Mouse (Mus musculus): ENCODE measurements around the gene Lingo2. TPM values are rescaled to one million over a fixed set of nuclear protein-coding genes. Genes with fewer than 3 reads are reported as not detected.

Gene Lingo2
- total RNA-seq (2021) = under 1 TPM in 1 of 2 experiments, not detected in 1; 0.23 TPM
- long read RNA-seq, experiment 1 = 0 reads
- long read RNA-seq, experiment 2 = 0 reads

GRCm38 (mm10) chr4:36951150-36951954 is at the start of gene Lingo2:
Gene Lingo2 (minus strand): TSS chr4:36951747.
- DNase-seq (ENCODE audit: low spot score in 2 of 2) = peak; percentile 15 to 17

- no peak for DNase-seq (ENCODE audit: low spot score in 2 of 2)
Measured at GRCm38 (mm10) chr4:36973358-36973757, 21.8 kb upstream of the Lingo2 start.

- no peak for DNase-seq (ENCODE audit: low spot score in 2 of 2)
Measured at GRCm38 (mm10) chr4:36952431-36953429, 1.2 kb upstream of the Lingo2 start.

- no peak for DNase-seq (ENCODE audit: low spot score in 2 of 2)
Measured at GRCm38 (mm10) chr4:36951955-36952215, 338 bp upstream of the Lingo2 start.

- no peak for DNase-seq (ENCODE audit: low spot score in 2 of 2)
Measured at GRCm38 (mm10) chr4:36950790-36951149, 777 bp downstream of the Lingo2 start.

GRCm38 (mm10) chr4:36950021-36950751 is 1.4 kb downstream of the Lingo2 start:
- peak; percentile 26 to 39 for DNase-seq (ENCODE audit: low spot score in 2 of 2)

GRCm38 (mm10) chr4:36890810-36891209 is 60.7 kb downstream of the Lingo2 start:
- no peak for DNase-seq (ENCODE audit: low spot score in 2 of 2)

- no peak for DNase-seq (ENCODE audit: low spot score in 2 of 2)
Measured at GRCm38 (mm10) chr4:36890365-36890764, 61.2 kb downstream of the Lingo2 start.

GRCm38 (mm10) chr4:36874781-36875180 is 76.8 kb downstream of the Lingo2 start:
- DNase-seq (ENCODE audit: low spot score in 2 of 2) = no peak

- DNase-seq (ENCODE audit: low spot score in 2 of 2) = no peak
Measured at GRCm38 (mm10) chr4:36824982-36825381, 126.6 kb downstream of the Lingo2 start.

GRCm38 (mm10) chr4:36821914-36822313 is 129.6 kb downstream of the Lingo2 start:
- DNase-seq (ENCODE audit: low spot score in 2 of 2) = no peak

GRCm38 (mm10) chr4:36775088-36775487 is 176.5 kb downstream of the Lingo2 start:
- no peak for DNase-seq (ENCODE audit: low spot score in 2 of 2)

GRCm38 (mm10) chr4:36730691-36731090 is 220.9 kb downstream of the Lingo2 start:
- DNase-seq (ENCODE audit: low spot score in 2 of 2) = no peak

- no peak for DNase-seq (ENCODE audit: low spot score in 2 of 2)
Measured at GRCm38 (mm10) chr4:36716411-36716810, 235.1 kb downstream of the Lingo2 start.

- DNase-seq (ENCODE audit: low spot score in 2 of 2) = no peak
Measured at GRCm38 (mm10) chr4:36698888-36699287, 252.7 kb downstream of the Lingo2 start.

GRCm38 (mm10) chr4:36696810-36697209 is 254.7 kb downstream of the Lingo2 start:
- no peak for DNase-seq (ENCODE audit: low spot score in 2 of 2)

- no peak for DNase-seq (ENCODE audit: low spot score in 2 of 2)
Measured at GRCm38 (mm10) chr4:36659920-36660319, 291.6 kb downstream of the Lingo2 start.

- no peak for DNase-seq (ENCODE audit: low spot score in 2 of 2)
Measured at GRCm38 (mm10) chr4:36647753-36648152, 303.8 kb downstream of the Lingo2 start.

GRCm38 (mm10) chr4:36635666-36636065 is 315.9 kb downstream of the Lingo2 start:
- DNase-seq (ENCODE audit: low spot score in 2 of 2) = no peak

- no peak for DNase-seq (ENCODE audit: low spot score in 2 of 2)
Measured at GRCm38 (mm10) chr4:36576801-36577200, 374.7 kb downstream of the Lingo2 start.

- DNase-seq (ENCODE audit: low spot score in 2 of 2) = no peak
Measured at GRCm38 (mm10) chr4:36576256-36576655, 375.3 kb downstream of the Lingo2 start.
